Mouse (Mus musculus): ENCODE measurements around the gene Fastk.

The Fastk gene

DNA sequence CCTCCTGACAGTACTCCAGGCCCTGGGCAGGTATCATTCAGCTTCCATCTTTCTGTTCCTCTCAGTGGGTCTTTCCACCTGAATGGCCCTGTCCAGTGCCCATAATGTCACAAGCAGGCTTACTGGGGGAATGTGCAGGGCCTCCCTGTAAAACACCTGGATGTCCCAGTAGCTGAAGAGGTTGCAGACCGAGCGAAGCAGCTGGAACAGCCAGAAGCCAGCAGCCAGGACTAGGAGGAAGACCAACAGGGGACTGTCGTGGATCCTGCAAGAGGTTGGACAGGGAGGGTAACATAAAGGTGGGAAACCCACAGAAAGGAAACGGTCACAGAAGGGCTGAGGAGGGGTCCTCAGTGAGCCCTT, 55.4 kb downstream of the Fastk start:
- no peak for DNase-seq (ENCODE audit: low spot score)

DNA sequence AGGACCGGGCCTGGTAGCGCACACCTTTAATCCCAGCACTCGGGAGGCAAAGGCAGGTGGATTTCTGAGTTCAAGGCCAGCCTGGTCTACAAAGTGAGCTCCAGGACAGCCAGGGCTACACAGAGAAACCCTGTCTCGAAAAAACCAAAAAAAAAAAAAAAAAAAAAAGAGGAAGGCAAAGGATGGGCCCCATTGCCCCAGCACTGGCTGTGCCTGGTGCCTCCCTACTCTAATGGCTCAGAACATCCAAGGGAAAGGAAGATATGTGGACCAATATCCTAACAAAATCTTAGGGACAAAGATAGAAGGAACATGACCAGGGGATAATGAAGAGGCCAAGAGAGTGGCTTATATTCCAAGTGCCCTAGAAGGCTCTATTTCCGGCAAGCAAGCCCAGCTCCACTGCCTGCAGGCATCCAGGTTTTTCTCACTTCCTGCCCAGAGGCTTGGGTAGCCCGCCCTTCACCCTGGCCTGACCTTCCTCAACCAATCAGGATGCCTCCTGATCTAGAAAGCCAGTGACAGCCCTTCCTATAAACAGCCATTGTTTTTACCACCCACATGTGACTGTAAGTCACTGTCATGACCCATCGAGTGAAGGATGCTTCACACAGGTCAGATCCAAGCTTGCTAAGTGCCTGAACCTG, 56.0 kb downstream of the Fastk start:
- DNase-seq (ENCODE audit: low spot score) = no peak
